Comparison of ENCODE assay signal across 8 mouse cellular contexts in genomic region chr17:80127331-80128251, GRCm38 (mm10). TPM values are rescaled to one million over a fixed set of nuclear protein-coding genes. Genes with fewer than 3 reads are reported as not detected.
A peak's percentile ranks its signal among the peaks of the same experiment; 100 is the strongest.
DNase-seq lines count a peak whose midpoint lies in the region; ATAC-seq and TF ChIP-seq lines count a peak whose summit lies in the region.

Galm (plus strand) TSS chr17:80127471.

- peak within 1 kb of the TSS; percentile 84 for H3K27ac ChIP-seq in hindbrain, embryonic 10.5 days
- H3K27ac ChIP-seq in lung, embryonic 16.5 days (ENCODE audit: low read length) = peak within 1 kb of the TSS; percentile 75

- no peaks in the 10 kb centered on the region for H3K36me3 ChIP-seq in hindbrain, embryonic 10.5 days
- H3K36me3 ChIP-seq in lung, embryonic 16.5 days (ENCODE audit: control insufficient read depth, insufficient read depth, low read length) = no peaks in the 10 kb centered on the region

- peak; percentile 66 for ATAC-seq in Patski
- peak; percentile 81 for ATAC-seq in lung, embryonic 16.5 days (ENCODE audit: low read depth)

- peak within 1 kb of the TSS; percentile 49 for H3K9ac ChIP-seq in lung, embryonic 16.5 days (ENCODE audit: low read length)

- POLR2A ChIA-PET in Patski (lab: Charles Lee) = interaction anchor here (0.8 kb wide), 1 partner anchor 66 kb away, joined by 3 read pairs; the partner anchor contains the start of gene Hnrnpll

- no peak for TF ChIP-seq CTCF in Patski (IDR thresholded peaks at IDR 0.05)

- H3K4me1 ChIP-seq in hindbrain, embryonic 10.5 days (replicated peaks) = peaks cover 9% of the 10 kb centered on the region
- H3K4me1 ChIP-seq in lung, embryonic 16.5 days (replicated peaks; ENCODE audit: control insufficient read depth, insufficient read depth, low read length) = peaks cover 5% of the 10 kb centered on the region

- 5% methylated on average over 30 of the region's 30 CpGs for WGBS in hindbrain, embryonic 10.5 days
- WGBS in lung, embryonic 16.5 days = 3% methylated on average over 30 of the region's 30 CpGs

- H3K9me3 ChIP-seq in hindbrain, embryonic 10.5 days = no peaks in the 10 kb centered on the region
- H3K9me3 ChIP-seq in lung, embryonic 16.5 days (ENCODE audit: control insufficient read depth, low read length) = no peaks in the 10 kb centered on the region

- H3K4me3 ChIP-seq in hindbrain, embryonic 10.5 days = peak within 1 kb of the TSS; percentile 62
- peak within 1 kb of the TSS; percentile 47 for H3K4me3 ChIP-seq in lung, embryonic 16.5 days (ENCODE audit: low read length)

- no peaks in the 10 kb centered on the region for H3K27me3 ChIP-seq in Patski
- no peaks in the 10 kb centered on the region for H3K27me3 ChIP-seq in hindbrain, embryonic 10.5 days (ENCODE audit: insufficient read depth, poor library complexity, severe bottlenecking)
- H3K27me3 ChIP-seq in lung, embryonic 16.5 days (ENCODE audit: control insufficient read depth, insufficient read depth, low read depth, low read length) = no peaks in the 10 kb centered on the region

- CTCF ChIA-PET in Patski (lab: Charles Lee) = interaction anchor here (1.0 to 1.2 kb wide), 5 partner anchors 8 to 66 kb away, joined by 3 to 4 read pairs (median 3); partner anchors contain the start of gene Hnrnpll

- DNase-seq in Patski (ENCODE audit: low read depth, low spot score) = peak; percentile 55
- DNase-seq in cerebellum, adult 9-10 months = peak; percentile 41
- peak; percentile 65 for DNase-seq in forelimb bud, embryonic 11.5 days (ENCODE audit: low read depth, low spot score)
- peak; percentile 45 for DNase-seq in hindbrain, embryonic 10.5 days (ENCODE audit: low spot score)
- peak; percentile 18 to 29 for DNase-seq in layer of hippocampus, adult 8-10 months (ENCODE audit: low spot score in 2 of 2)
- peak; percentile 24 for DNase-seq in ovary, adult 18-20 months (ENCODE audit: low spot score)
- peak; percentile 51 to 61 for DNase-seq in thymus, postnatal 36 days

- H3K4me2 ChIP-seq in lung, embryonic 16.5 days (ENCODE audit: low read depth, low read length) = peak within 1 kb of the TSS; percentile 55

- in situ Hi-C loops in Patski (cut with MboI; ENCODE audit: low pct_unique_long_range_greater_than_20kb) = no loop called here

RNA-seq across cellular contexts. Expression of gene Galm, which starts in this region (rescaled TPM):
- polyA plus RNA-seq in Patski (2021) = 45.3 TPM
- 8.4 and 10.2 TPM in 2 replicates for polyA plus RNA-seq in hindbrain, embryonic 10.5 days (2016; fragmentation: Nextera tagmentation; extraction: Ambion mirVana)
- 1 to 10 TPM; 4.4 to 5.4 (median 4.9) TPM for total RNA-seq in layer of hippocampus, adult 8-10 months (2022)
- 20.4 TPM in 2 replicates for polyA plus RNA-seq in lung, embryonic 16.5 days (2015; fragmentation: Nextera tagmentation; extraction: Ambion mirVana)

Comparison
In these comparisons a context has a peak if more than half of its experiments do, and no peak if none do; other contexts are left out.
1. Peak in every context shown above with its lines: DNase-seq, ATAC-seq, H3K4me3 ChIP-seq and H3K27ac ChIP-seq.